Mouse (Mus musculus) midbrain, embryonic 11.5 days (tissue): ENCODE data around the gene Rasgrp2. TPM values are rescaled to one million over a fixed set of nuclear protein-coding genes. Genes with fewer than 3 reads are reported as not detected.

Experiments used
- ATAC-seq: fragments of 200-750 bp; cut with Nextera tagmentation; 2 replicates; pipeline ENCODE4 v1.8.0; 2017; ENCODE audit warnings: moderate TSS enrichment, moderate library complexity; ENCODE audit not compliant: low FRiP score
- DNase-seq: peaks from one replicate; pipeline ENCODE4 v3.0.0; 2015; ENCODE audit warnings: low spot score; ENCODE audit errors: missing footprints
- H3K27ac ChIP-seq: fragments of 300-500 bp; sonication (generic); 2 replicates; pipeline ENCODE4 v1.5.1; 2014; ENCODE audit warnings: low read depth, low read length
- H3K27me3 ChIP-seq: fragments of 300-500 bp; sonication (generic); 2 replicates; pipeline ENCODE4 v1.6.1; 2014; ENCODE audit warnings: mild to moderate bottlenecking, low read length, moderate library complexity, mixed read lengths; ENCODE audit not compliant: control insufficient read depth, insufficient read depth
- H3K36me3 ChIP-seq: fragments of 300-500 bp; sonication (generic); 2 replicates; pipeline ENCODE4 v1.6.1; 2014; ENCODE audit warnings: mild to moderate bottlenecking, low read length, moderate library complexity, mixed read lengths; ENCODE audit not compliant: control insufficient read depth, insufficient read depth
- H3K4me1 ChIP-seq: fragments of 300-500 bp; sonication (generic); 2 replicates; pipeline ENCODE4 v1.6.1; 2014; ENCODE audit warnings: low read length; ENCODE audit not compliant: control insufficient read depth, insufficient read depth
- H3K4me2 ChIP-seq: fragments of 300-500 bp; sonication (generic); 2 replicates; pipeline ENCODE4 v1.6.1; 2014; ENCODE audit warnings: mild to moderate bottlenecking, moderate library complexity
- H3K4me3 ChIP-seq: fragments of 300-500 bp; sonication (generic); 2 replicates; pipeline ENCODE4 v1.5.1; 2014; ENCODE audit warnings: low read depth, low read length
- H3K9ac ChIP-seq: fragments of 300-500 bp; sonication (generic); 2 replicates; pipeline ENCODE4 v1.6.1; 2014; ENCODE audit warnings: low read length
- H3K9me3 ChIP-seq: fragments of 300-500 bp; sonication (generic); 2 replicates; pipeline ENCODE4 v1.6.1; 2016; ENCODE audit warnings: low read length; ENCODE audit not compliant: control insufficient read depth
- WGBS: fragments of 180-500 bp; shearing (Covaris S2); extraction: QIAGEN DNeasy Blood & Tissue Kit; methylation state at CpG from one replicate; pipeline ENCODE4 v1.1.7; 2014; 5-methylcytosine and 5-hydroxymethylcytosine counted together
- polyA plus RNA-seq: library from polyadenylated mRNA; unstranded; fragments of >200 nt; fragmentation: Nextera tagmentation; extraction: Ambion mirVana; gene quantifications from 2 replicates; pipeline ENCODE4 v1.2.1, GENCODE M21; 2014

Rasgrp2 gene
- polyA plus RNA-seq = 14.1 and 16.8 TPM in 2 replicates

DNA sequence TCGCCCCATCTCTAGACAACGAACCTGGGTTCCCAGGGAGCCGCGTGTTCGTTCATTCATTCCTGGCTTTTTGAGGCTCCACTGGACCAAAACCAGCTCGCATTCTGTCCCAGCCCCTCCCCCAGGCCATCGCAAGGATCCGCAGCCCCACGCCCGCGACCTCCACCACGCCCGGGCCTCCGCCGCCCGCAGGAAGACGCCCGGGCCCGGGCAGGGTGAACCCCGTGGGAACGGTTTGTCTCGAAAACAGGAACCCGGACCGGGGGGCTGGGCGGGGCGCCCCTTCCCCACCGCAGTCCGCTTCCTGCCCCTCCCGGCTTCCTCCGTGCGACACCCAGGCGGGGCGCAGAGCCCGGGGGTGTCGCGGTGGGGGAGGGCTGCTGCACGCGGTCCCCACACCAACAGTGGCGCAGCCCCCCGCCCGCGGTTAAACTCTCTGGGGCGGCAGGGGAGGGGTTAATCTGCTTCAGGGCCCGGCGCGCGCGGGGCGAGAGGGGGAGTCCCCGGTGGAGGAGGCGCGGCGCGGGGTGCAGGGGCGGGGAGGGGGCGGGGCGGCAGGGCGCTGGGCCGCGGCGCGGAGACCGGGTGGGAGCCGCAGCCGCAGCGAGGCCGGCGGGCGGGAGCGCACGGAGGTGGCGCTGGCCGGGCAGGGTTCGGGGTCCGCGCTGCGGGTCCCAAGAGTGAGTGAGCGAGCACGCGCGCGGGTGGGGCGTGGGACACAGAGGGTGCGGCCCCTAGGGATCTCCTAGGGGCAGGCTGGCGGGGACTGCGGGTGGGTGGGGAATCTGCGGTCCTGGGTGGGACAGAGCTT lies at the start of gene Rasgrp2:
Rasgrp2 (plus strand) TSS at position 56 of the 811 bp plus-strand sequence.
- DNase-seq = peak; percentile 94
- peak within 1 kb of the TSS; percentile 70 for H3K9ac ChIP-seq
- peak within 1 kb of the TSS; percentile 60 for H3K4me3 ChIP-seq
- no peaks in the 10 kb centered on the region for H3K36me3 ChIP-seq
- peaks cover 23% of the 10 kb centered on the region for H3K4me1 ChIP-seq
- WGBS = under 1% methylated on average over 78 of the region's 87 CpGs
- ATAC-seq = peak; percentile 20
- H3K4me2 ChIP-seq = peak within 1 kb of the TSS; percentile 100
- no peaks in the 10 kb centered on the region for H3K9me3 ChIP-seq
- H3K27me3 ChIP-seq = peaks cover 31% of the 10 kb centered on the region
- H3K27ac ChIP-seq = no peak within 1 kb of the TSS

DNA sequence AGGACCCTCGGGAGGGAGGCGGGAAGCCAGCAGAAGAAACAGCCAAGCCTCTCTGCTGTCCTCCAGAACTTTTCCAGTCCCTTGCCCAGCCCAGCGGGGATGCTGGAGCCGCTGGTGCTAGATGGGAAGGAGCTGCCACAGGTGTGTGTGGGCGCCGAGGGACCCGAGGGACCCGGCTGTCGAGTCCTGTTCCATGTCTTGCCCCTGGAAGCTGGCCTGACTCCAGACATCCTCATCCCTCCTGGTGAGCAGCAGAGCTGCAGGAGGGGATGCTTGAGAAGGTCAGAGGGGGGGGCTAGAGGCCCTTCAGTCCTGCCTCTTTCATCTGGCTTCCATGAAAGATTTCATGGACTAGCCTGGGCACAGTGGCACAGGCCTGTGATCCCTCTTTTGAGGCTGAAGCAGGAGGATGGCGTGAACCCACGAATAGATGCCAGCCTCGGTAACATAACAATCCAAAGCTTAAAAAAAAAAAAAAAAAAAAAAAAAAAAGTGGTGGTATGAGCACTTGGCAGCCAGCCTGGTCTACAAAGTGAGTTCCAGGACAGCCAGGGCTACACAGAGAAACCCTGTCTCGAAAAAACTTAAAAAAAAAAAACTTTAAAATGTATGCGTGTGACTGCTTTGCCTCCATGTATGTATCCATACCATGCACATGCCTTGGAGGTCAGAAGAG lies 47.6 kb upstream of the Rasgrp2 start:
- Histone ChIP-seq H3K4me2 (no peak overlapping the region), H3K27me3 (no peaks in the 10 kb centered on the region), H3K9ac (no peak overlapping the region), H3K27ac (no peak overlapping the region), H3K9me3 (no peaks in the 10 kb centered on the region), H3K36me3 (no peaks in the 10 kb centered on the region), H3K4me3 (no peak overlapping the region), H3K4me1 (peaks cover 2% of the 10 kb centered on the region; the same call in 1 of the 2 replicates)
- 61% methylated on average over 14 of the region's 14 CpGs for WGBS
- no peak for DNase-seq
- ATAC-seq = no peak

DNA sequence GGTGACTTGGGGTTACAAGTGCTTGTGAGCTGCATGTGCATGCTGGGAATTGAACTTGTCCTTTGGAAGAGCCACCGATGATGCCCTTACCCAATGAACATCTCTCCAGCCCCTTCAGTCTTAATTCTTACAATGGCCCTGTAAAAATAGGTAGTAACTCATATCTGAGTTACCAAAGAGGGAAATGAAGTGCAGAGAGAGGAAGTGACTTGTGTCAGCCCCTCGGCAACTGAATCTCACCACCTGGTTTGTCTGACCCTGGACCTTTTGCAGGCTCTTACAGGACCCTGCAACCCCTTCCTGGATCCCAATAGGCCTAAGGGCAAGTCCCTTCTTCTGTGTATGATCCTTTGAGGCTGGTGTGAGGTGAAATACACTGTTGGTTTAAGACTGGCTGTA lies 47.0 kb upstream of the Rasgrp2 start:
- 91% methylated on average over 2 of the region's 2 CpGs for WGBS
- H3K36me3 ChIP-seq = no peaks in the 10 kb centered on the region
- H3K27ac ChIP-seq = no peak overlapping the region
- H3K4me3 ChIP-seq = no peak overlapping the region
- no peaks in the 10 kb centered on the region for H3K9me3 ChIP-seq
- H3K27me3 ChIP-seq = no peaks in the 10 kb centered on the region
- DNase-seq (no peak), ATAC-seq (no peak)
- H3K9ac ChIP-seq = no peak overlapping the region
- peaks cover 2% of the 10 kb centered on the region; the same call in 1 of the 2 replicates for H3K4me1 ChIP-seq
- no peak overlapping the region for H3K4me2 ChIP-seq

DNA sequence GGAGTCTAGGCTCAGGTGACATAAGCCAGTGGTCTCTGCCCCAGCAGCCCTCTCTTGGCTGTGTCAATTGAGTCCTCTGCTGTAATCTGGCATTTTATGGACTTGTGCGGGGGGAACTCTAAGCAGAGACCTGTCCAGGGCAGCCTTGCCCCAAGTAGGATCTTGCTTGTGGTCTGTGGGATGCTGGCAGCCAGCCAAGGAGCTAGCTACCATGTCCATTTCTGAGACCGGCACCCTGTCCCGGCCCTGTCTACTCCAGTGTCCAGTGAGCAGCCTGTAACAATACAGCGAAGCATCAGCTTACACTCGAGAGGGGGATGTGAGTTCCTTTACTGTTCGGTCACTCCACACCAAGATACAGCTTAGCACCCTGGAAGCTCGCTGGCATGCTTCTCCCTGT lies 45.1 kb upstream of the Rasgrp2 start:
- peaks cover 2% of the 10 kb centered on the region; the same call in 1 of the 2 replicates for H3K4me1 ChIP-seq
- DNase-seq (no peak), ATAC-seq (no peak)
- no peak overlapping the region for H3K9ac ChIP-seq
- H3K27me3 ChIP-seq = no peaks in the 10 kb centered on the region
- H3K9me3 ChIP-seq = no peaks in the 10 kb centered on the region
- H3K36me3 ChIP-seq = no peaks in the 10 kb centered on the region
- WGBS = 85% methylated on average over 7 of the region's 7 CpGs
- no peak overlapping the region for H3K4me3 ChIP-seq
- H3K27ac ChIP-seq = no peak overlapping the region
- no peak overlapping the region for H3K4me2 ChIP-seq

DNA sequence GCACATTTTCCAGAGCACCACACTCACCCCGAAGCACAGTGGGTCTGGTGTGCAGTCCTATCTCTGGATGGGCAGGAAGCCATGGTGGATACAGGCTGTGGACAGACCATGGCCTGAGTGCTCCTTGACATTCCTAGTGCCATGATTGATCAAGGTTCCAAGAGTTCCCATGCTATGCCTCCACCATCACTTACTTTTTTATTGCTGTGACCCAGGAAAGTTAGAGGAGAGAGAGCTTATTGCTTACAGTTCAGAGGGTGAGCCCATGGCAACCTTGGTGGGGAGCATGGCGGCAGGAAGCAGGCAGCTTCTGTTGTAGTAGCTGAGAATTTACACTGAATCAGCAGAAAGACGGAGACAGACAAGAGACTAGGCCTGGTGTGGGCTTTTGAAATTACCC lies 37.8 kb upstream of the Rasgrp2 start:
- H3K4me2 ChIP-seq = no peak overlapping the region
- no peak for ATAC-seq
- H3K4me3 ChIP-seq = no peak overlapping the region
- DNase-seq = no peak
- no peak overlapping the region for H3K9ac ChIP-seq
- H3K27ac ChIP-seq = no peak overlapping the region
- no peaks in the 10 kb centered on the region for H3K9me3 ChIP-seq
- no peaks in the 10 kb centered on the region for H3K27me3 ChIP-seq
- peaks cover 7% of the 10 kb centered on the region; the same call in 1 of the 2 replicates for H3K36me3 ChIP-seq
- H3K4me1 ChIP-seq = peaks cover 11% of the 10 kb centered on the region
- WGBS = 85% methylated on average over 3 of the region's 3 CpGs

DNA sequence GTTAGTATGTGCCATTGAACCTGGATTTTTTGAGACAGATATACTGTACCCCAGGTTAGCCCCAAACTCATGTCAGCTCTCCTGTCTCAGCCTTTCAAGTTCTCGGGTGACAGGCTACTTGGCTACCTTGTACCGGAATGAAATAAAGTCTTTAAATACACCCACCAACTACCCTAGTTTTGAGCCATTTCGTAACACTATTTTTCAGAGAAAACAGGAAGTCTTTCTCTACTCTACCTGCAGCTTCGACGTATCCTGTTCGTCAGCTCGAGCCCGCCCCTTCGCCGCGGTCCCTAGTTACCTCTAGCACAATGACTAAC lies 36.1 kb upstream of the Rasgrp2 start:
- H3K4me1 ChIP-seq = peaks cover 11% of the 10 kb centered on the region
- DNase-seq = no peak
- WGBS = 2% methylated on average over 11 of the region's 11 CpGs
- peak overlapping the region; percentile 100 for H3K4me3 ChIP-seq
- ATAC-seq = no peak; the same call in 1 of the 2 replicates
- peak overlapping the region; percentile 11; the same call in 1 of the 2 replicates for H3K27ac ChIP-seq
- H3K27me3 ChIP-seq = no peaks in the 10 kb centered on the region
- peaks cover 17% of the 10 kb centered on the region for H3K36me3 ChIP-seq
- H3K4me2 ChIP-seq = peak overlapping the region; percentile 53
- peak overlapping the region; percentile 22; the same call in 1 of the 2 replicates for H3K9ac ChIP-seq
- no peaks in the 10 kb centered on the region for H3K9me3 ChIP-seq

DNA sequence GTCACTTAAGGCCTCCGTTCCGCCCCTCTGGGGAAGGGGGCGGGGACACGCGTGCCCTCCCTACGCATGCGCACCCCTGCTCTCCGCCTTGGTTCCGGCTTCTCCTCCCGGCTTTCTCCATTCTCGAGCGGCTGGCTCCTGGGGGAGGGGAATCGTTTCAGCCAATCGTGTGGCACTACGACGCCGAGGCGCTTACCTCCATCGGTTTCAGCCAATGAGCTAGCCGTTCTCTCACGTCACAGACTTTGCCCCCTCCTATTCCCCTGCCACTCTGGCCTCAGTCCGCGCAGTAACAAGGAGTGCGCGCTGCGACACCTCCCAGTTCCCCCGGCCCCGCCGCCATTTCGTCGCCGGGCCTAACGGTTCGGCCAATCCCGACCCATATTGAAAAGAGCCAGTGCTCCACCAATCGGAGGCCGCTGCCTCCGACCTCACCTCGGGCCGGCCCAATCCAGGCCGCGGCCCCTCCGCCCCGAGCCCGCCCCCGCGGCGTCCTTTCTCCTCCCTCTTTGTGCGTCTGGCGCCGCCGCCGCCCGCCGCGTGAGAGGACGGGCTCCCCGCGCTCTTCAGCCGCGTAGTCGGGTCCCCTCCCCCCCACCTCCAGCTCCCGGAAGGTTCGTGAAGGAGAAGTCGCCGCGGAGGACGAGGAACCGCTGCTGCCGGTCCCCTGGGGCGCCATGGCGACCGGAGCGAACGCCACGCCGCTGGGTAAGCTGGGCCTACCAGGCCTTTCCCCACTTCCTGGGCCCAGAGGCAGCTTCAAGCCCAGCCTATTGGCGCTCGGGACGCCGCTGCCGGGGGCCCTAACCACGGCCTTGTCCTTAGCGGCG lies 35.5 kb upstream of the Rasgrp2 start, which contains the start of gene Sf1:
Sf1 (plus strand) TSS at position 280 of the 830 bp plus-strand sequence.
- H3K36me3 ChIP-seq = peaks cover 23% of the 10 kb centered on the region

DNA sequence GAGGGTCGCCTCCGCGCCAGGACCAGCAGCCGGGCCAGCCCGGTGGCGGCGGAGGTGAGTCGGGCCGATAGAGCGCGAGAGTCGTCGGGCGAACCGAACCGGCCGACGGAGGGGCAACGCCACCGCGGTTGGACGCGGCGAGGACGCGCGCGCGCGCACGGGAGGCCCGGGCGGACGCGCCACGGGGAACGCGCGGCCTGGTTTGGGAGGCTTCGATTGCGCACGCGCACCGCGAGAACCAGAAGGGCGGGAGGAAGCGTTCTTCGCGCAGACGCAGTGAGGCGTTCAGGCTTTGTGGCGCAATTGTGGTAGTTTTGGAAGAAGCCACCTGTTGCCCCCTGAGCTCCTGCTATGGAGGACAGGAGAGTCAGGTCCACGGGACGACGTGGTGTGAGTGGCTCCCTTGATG lies 34.8 kb upstream of the Rasgrp2 start:
- H3K36me3 ChIP-seq = peaks cover 27% of the 10 kb centered on the region
- no peak for ATAC-seq
- H3K9me3 ChIP-seq = no peaks in the 10 kb centered on the region

More for the DNA sequence above, 35.5 kb upstream of the Rasgrp2 start, which contains the start of gene Sf1:
- Histone ChIP-seq H3K9me3 (no peaks in the 10 kb centered on the region), H3K4me3 (peak within 1 kb of the TSS; percentile 100), H3K4me2 (peak within 1 kb of the TSS; percentile 92), H3K27ac (peak within 1 kb of the TSS; percentile 98), H3K9ac (peak within 1 kb of the TSS; percentile 100), H3K27me3 (no peaks in the 10 kb centered on the region), H3K4me1 (peaks cover 11% of the 10 kb centered on the region)
- DNase-seq (peak; percentile 100), ATAC-seq (peak; percentile 97)
- WGBS = 1% methylated on average over 73 of the region's 85 CpGs

More for the DNA sequence above, 34.8 kb upstream of the Rasgrp2 start:
- H3K27me3 ChIP-seq = no peaks in the 10 kb centered on the region
- peak; percentile 99 for DNase-seq
- H3K4me1 ChIP-seq = peaks cover 11% of the 10 kb centered on the region
- peak overlapping the region; percentile 92 for H3K4me2 ChIP-seq
- H3K9ac ChIP-seq = peak overlapping the region; percentile 100
- peak overlapping the region; percentile 98 for H3K27ac ChIP-seq
- WGBS = under 1% methylated on average over 55 of the region's 55 CpGs
- H3K4me3 ChIP-seq = peak overlapping the region; percentile 100
